Mouse (Mus musculus): ENCODE results near the gene Kxd1. TPM values are rescaled to one million over a fixed set of nuclear protein-coding genes. Genes with fewer than 3 reads are reported as not detected.

Gene Kxd1
- polyA plus RNA-seq (2012; fragmentation: generic; extraction: Trizol): 10 to 100 TPM; 49.2 to 79.4 TPM

DNA sequence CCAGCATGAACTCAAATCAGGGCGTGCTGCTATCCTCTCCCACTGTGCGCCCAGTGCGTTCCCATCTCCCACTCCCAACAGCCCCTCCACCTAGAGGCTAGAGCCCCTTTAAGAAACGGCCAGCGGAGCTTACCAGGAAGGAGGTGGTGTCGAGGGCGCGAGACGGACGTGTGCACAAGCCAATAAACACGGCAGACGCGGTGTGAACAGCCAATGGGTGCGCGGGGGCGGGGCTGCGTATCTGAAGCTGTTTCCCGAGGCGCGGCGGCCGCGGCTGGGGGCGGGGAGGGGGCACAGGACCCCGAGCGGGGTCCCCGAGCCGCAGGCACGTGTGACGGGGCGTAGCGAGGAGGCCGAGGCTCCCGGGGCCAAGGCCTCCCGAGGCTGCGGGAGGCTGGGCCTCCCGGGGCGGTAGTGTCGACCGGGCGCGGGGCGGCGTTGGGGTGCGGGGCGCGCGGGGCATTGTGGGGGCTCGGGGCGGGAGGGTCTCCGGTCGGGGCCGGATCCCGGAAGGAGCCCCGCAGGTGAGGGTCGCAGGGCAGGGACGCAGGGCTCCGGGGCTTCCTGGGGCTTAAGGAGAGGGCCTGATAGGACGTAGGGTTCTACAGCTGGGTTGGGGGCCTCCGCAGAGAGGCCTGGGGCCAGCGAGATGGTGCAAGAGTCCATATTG is at the start of gene Kxd1, which contains the start of gene Fkbp8:
Kxd1 (minus strand) TSS at position 445 of the 670 bp plus-strand sequence.
Fkbp8 (plus strand) TSS at position 213 of the 670 bp plus-strand sequence.

DNA sequence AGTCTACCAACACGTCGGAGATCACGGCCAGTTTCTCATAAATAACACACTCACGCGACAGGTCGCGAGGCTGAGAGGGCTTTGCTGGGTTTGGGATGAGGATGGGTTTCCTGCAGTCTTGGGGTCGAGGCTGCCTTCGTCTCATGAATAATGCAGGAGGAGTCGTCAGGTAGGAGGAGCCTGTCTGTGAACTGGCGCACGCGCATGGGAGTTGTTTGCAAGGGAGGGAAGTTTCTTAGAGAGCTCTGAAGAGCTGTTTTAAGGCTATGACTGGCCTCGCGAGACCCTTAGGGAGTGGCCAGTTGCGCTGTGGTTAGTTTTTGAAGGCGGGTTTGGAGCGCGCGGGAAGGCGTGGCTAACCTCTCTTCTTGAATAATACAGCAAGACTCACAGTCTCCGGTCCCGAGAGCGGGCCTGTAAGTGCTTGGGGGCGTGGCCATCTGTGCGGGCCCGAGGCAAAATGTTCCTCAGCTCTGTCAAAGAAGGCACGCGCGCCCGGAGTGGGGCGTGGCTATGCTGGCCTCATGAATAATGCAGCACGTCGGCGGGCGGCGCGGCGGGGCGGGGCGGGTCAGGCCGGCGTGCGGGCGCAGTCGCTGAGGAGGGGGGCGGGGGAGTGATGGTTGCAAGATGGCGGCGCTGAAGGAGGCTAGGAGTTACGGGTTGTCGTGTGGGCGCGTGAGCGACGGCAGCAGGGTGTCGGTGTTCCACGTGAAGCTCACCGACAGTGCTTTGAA is 11.5 kb upstream of the Kxd1 start, which contains the start of gene Ell:
Ell (plus strand) TSS at position 381 of the 737 bp plus-strand sequence.

DNA sequence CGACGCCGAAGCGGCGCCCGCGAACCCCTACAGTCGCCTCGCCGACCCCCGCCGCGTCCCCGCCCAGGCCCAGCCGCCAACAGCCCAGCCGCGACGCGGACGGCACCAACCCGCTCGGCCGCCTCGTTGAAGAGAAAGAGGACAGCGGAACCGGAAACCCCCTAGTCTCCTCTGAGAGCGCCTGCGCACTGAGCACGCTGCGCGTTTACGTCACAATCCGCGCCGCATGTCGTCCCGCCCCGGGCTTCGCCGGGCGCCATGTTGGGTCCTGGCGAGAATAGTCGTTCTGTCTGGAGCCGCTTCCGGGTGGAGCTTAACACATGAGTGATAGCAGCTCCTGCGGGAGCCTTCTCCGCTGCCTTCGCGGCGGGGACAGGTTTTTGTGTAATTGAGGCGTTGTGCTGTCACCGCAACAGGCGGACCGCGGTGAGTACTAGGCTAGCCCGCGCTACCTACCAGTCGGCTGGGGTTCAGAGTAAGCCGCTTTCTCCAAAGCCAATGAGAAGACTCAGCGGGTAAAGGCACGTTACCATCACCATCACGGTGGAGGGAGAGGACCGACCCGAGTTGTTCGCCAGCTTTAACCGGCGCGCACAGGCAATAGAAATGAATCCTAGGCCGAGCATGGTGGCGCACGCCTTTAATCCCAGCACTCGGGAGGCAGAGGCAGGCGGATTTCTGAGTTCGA is 17.4 kb downstream of the Kxd1 start, which contains the start of gene Uba52:
Uba52 (minus strand) TSS at position 574 of the 688 bp plus-strand sequence.

DNA sequence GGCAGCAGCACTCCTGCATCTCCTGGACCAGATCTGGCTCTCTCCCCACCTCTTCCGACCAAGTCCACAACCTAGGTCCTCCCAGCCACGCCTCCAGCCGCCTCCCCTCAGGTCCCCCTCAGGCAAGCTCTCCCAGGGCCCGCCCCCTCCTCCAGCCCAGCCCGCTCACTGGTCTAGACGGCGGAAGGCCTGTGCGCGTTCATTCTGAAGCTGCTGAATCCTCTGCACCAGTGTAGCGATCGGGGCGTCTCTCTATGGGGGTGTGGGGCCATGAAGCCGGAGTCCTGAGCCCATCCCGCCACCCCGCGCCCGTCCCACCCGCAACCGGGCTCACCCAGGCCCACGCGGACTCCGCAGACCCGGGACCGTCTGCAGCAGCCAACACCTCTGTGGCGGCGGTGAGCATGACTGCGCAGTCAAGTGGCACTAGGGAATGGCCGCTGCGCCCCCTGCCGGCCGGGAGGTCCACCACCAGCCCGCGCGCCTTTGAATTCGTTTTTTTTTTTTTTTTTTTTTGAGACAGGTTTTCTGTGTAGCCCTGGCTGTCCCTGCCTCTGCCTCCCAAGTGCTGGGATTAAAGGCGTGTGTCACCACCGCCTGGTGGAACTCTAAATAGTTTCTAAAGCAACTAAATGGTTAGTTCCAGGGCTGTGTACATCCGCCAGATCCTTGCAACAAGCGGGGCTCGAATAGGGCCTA is 21.3 kb downstream of the Kxd1 start, which contains the start of gene Rex1bd:
Rex1bd (minus strand) TSS at position 425 of the 699 bp plus-strand sequence.

DNA sequence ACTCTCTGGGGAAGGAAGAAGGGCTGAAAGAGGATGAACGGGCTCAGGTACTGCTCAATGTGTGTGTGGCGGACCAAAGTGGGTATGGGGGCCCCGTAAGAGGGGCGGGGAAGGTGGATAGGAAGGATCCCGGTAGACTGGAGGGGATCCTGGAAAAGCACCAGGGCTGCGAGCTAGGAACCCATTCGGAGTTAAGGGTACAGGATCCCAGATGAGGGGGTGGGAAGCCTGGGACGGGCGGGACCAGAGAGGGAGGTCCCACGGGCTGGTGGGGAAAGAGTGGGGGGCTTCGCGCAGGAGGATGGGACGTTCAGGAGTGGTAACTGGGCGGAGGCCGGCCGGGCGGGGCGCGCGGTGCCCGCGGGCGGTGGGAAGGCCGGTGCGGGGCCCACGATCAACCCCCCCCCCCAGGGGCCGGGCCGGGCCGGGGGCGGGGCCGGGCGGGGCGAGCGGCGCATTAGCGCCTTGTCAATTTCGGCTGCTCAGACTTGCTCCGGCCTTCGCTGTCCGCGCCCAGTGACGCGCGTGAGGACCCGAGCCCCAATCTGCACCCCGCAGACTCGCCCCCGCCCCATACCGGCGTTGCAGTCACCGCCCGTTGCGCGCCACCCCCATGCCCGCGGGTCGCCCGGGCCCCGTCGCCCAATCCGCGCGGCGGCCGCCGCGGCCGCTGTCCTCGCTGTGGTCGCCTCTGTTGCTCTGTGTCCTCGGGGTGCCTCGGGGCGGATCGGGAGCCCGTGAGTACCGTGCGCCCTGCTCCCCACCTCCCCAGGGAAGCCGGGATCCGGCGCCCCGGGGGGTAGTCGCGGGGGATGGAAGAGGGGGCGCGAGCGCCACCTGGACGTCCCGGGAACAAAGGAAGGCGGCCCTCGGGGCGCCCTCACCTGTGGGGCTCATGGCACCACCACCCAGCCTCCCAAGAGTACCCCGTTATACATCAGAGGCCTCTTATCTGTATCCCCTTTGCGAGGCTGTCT is 34.8 kb downstream of the Kxd1 start, which contains the start of gene Crlf1:
Crlf1 (plus strand) TSS at position 495 of the 977 bp plus-strand sequence.

DNA sequence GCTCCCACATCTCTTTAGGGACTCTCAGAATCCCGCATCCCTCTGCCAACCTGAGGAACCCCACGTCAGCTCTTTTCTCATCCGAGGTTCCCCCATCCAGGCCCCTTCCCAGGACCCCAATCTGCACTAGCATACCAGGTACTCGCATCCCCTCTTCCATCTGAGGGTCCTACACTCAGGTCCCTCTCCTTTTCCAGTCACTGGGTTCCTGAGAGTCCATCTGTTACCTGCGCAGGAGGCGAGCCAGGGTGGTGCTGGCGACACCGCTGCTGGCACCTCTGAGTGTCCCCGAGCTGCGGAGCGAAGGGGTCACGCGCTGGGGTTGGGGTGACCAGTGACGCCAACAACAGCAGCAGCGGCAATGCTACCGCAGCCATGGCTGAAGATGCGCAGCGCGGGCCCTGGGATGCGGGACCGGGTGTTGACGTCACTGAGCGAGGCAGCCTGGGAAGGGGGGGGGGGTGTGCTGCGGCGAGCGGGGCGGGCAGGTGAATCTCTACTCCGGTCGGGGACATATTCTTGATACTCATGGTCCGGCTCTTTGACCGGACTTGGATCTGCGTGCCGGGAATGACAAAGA is 40.7 kb downstream of the Kxd1 start, which contains the start of gene Tmem59l:
Tmem59l (minus strand) TSS at position 418 of the 580 bp plus-strand sequence.

DNA sequence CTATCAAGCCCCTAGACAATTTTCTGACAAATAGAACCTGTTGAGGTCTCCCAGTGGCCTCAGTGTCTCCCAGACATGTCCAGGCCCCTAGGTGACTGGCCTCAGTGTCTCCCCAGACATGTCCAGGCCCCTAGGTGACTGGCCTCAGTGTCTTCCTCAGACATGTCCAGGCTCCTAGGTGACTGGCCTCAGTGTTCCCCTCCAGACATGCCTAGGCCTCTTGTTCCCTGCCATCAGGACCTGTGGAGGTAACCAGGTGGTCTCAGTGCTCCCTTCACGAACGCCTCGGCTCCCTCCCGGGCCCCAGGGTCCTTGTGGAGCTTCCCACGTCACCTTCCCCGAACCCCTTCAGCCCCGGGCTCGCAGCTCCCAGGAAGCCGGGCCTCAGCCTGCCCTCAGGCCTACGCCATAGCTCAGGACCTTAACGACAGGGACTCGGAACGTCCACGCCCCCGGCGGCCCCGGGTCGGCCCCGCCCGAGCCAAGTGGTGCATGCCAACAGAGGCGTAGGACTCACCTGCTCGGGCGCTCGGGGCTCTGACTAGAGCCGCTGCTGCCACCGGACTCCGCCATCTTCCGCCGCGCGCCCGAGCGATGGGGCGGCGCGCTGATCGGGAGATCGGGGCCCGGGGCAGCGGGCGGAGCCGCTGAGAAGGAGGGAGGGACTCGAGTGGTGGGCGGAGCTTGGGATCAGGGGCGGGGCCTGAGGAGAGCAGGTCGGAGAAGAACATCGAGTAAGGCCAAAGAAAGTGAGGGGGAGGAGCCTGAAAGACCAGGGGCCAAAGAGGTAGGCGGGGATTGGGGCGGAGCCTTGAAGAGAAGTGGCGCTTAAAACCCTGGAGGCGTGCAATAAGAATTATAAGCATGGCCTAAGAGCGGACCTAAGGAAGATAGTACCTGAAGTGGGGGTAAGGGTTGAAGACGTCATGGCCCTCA is 51.2 kb downstream of the Kxd1 start, which contains the start of gene Klhl26:
Klhl26 (minus strand) TSS at position 636 of the 936 bp plus-strand sequence.

Other genes with a start within 250 kb of the Kxd1 start
- 10 to 100 TPM; 28.6 to 58.1 TPM for gene Homer3, start 245.1 kb downstream of the Kxd1 start, polyA plus RNA-seq (2012; fragmentation: generic; extraction: Trizol)
- gene Ddx49, start 225.5 kb downstream of the Kxd1 start, polyA plus RNA-seq (2012; fragmentation: generic; extraction: Trizol): 10 to 100 TPM; 61.1 to 69.1 TPM
- 100 to 1,000 TPM; 192 to 229 TPM for gene Cope, start 225.4 kb downstream of the Kxd1 start, polyA plus RNA-seq (2012; fragmentation: generic; extraction: Trizol)
- 1 to 10 TPM in 1 of 2 experiments, under 1 TPM in 1; 0.94 to 8.5 TPM for gene Cers1, start 212.2 kb downstream of the Kxd1 start, polyA plus RNA-seq (2012; fragmentation: generic; extraction: Trizol)
- gene Gdf1, start 198.1 kb downstream of the Kxd1 start, polyA plus RNA-seq (2012; fragmentation: generic; extraction: Trizol): 1 to 10 TPM; 1.5 to 8.3 TPM
- gene Upf1, start 174.7 kb downstream of the Kxd1 start, polyA plus RNA-seq (2012; fragmentation: generic; extraction: Trizol): 10 to 100 TPM in 1 of 2 experiments, 1 to 10 TPM in 1; 9.7 to 46.9 TPM
- gene Comp, start 154.4 kb downstream of the Kxd1 start, polyA plus RNA-seq (2012; fragmentation: generic; extraction: Trizol): 1 to 10 TPM in 1 of 2 experiments, under 1 TPM in 1; 0.02 to 2.4 TPM
- gene Crtc1, start 88.4 kb downstream of the Kxd1 start, polyA plus RNA-seq (2012; fragmentation: generic; extraction: Trizol): 10 to 100 TPM in 1 of 2 experiments, 1 to 10 TPM in 1; 5.7 to 21.4 TPM
- gene Klhl26, start 51.0 kb downstream of the Kxd1 start, polyA plus RNA-seq (2012; fragmentation: generic; extraction: Trizol): 10 to 100 TPM; 14.5 to 39.8 TPM
- under 1 TPM; 0.13 to 0.68 TPM for gene Tmem59l, start 40.6 kb downstream of the Kxd1 start, polyA plus RNA-seq (2012; fragmentation: generic; extraction: Trizol)
- 100 to 1,000 TPM; 255 to 582 TPM for gene Crlf1, start 34.8 kb downstream of the Kxd1 start, polyA plus RNA-seq (2012; fragmentation: generic; extraction: Trizol)
- gene Rex1bd, start 21.2 kb downstream of the Kxd1 start, polyA plus RNA-seq (2012; fragmentation: generic; extraction: Trizol): 100 to 1,000 TPM; 419 to 692 TPM
- 1,000 to 10,000 TPM; 2,018 to 3,199 TPM for gene Uba52, start 17.2 kb downstream of the Kxd1 start, polyA plus RNA-seq (2012; fragmentation: generic; extraction: Trizol)
- gene Fkbp8, start 232 bp downstream of the Kxd1 start, polyA plus RNA-seq (2012; fragmentation: generic; extraction: Trizol): 100 to 1,000 TPM; 339 to 400 TPM
- 10 to 100 TPM in 1 of 2 experiments, 1 to 10 TPM in 1; 7.9 to 19.2 TPM for gene Ell, start 11.5 kb upstream of the Kxd1 start, polyA plus RNA-seq (2012; fragmentation: generic; extraction: Trizol)
- gene Isyna1, start 66.4 kb upstream of the Kxd1 start, polyA plus RNA-seq (2012; fragmentation: generic; extraction: Trizol): 1 to 10 TPM in 1 of 2 experiments, under 1 TPM in 1; 0.20 to 2.1 TPM
- gene Ssbp4, start 80.9 kb upstream of the Kxd1 start, polyA plus RNA-seq (2012; fragmentation: generic; extraction: Trizol): 100 to 1,000 TPM; 218 to 229 TPM
- not detected for gene Lrrc25, start 88.2 kb upstream of the Kxd1 start, polyA plus RNA-seq (2012; fragmentation: generic; extraction: Trizol)
- under 1 TPM; 0.27 to 0.47 TPM for gene Gdf15, start 104.5 kb upstream of the Kxd1 start, polyA plus RNA-seq (2012; fragmentation: generic; extraction: Trizol)
- 10 to 100 TPM; 20.7 to 45.2 TPM for gene Pgpep1, start 132.4 kb upstream of the Kxd1 start, polyA plus RNA-seq (2012; fragmentation: generic; extraction: Trizol)
- gene Lsm4, start 145.3 kb upstream of the Kxd1 start, polyA plus RNA-seq (2012; fragmentation: generic; extraction: Trizol): 100 to 1,000 TPM; 194 to 446 TPM
- 100 to 1,000 TPM in 1 of 2 experiments, 10 to 100 TPM in 1; 87.4 to 175 TPM for gene Jund, start 171.0 kb upstream of the Kxd1 start, polyA plus RNA-seq (2012; fragmentation: generic; extraction: Trizol)
- gene Iqcn, start 175.5 kb upstream of the Kxd1 start, polyA plus RNA-seq (2012; fragmentation: generic; extraction: Trizol): under 1 TPM; under 0.01 to 0.04 TPM
- gene Gm3336, start 190.6 kb upstream of the Kxd1 start, polyA plus RNA-seq (2012; fragmentation: generic; extraction: Trizol): under 1 TPM; 0.04 to 0.15 TPM
- gene Pde4c, start 195.8 kb upstream of the Kxd1 start, polyA plus RNA-seq (2012; fragmentation: generic; extraction: Trizol): under 1 TPM; 0.01 to 0.04 TPM
- gene Rab3a, start 226.7 kb upstream of the Kxd1 start, polyA plus RNA-seq (2012; fragmentation: generic; extraction: Trizol): 10 to 100 TPM in 1 of 2 experiments, 1 to 10 TPM in 1; 7.4 to 25.3 TPM
- gene Mpv17l2, start 233.0 kb upstream of the Kxd1 start, polyA plus RNA-seq (2012; fragmentation: generic; extraction: Trizol): 100 to 1,000 TPM in 1 of 2 experiments, 10 to 100 TPM in 1; 80.0 to 154 TPM
- 100 to 1,000 TPM in 1 of 2 experiments, 10 to 100 TPM in 1; 43.0 to 149 TPM for gene Pik3r2, start 248.8 kb upstream of the Kxd1 start, polyA plus RNA-seq (2012; fragmentation: generic; extraction: Trizol)

Measured in C3H10T1/2 (cell line).